Mouse (Mus musculus) adrenal gland, adult 8-10 months (tissue): ENCODE data around the gene Cacnb4. TPM values are rescaled to one million over a fixed set of nuclear protein-coding genes. Genes with fewer than 3 reads are reported as not detected.
A peak's percentile ranks its signal among the peaks of the same experiment; 100 is the strongest.

Experiments
- DNase-seq: peaks from one replicate; pipeline ENCODE4 v3.0.0; 2022
- total RNA-seq, 4 experiments: library from RNA; stranded (reverse); gene quantifications; 2 replicates each; pipeline ENCODE4 v1.2.4; 2022

Gene Cacnb4
- total RNA-seq, 4 experiments from 2014 or later = 0.17 to 1.5 (median 0.64) TPM

GRCm38 (mm10) chr2:52419295-52419694, 257.3 kb downstream of the Cacnb4 start:
- no peak for DNase-seq

- no peak for DNase-seq
Measured at GRCm38 (mm10) chr2:52412524-52413037, 264.1 kb downstream of the Cacnb4 start.

DNA sequence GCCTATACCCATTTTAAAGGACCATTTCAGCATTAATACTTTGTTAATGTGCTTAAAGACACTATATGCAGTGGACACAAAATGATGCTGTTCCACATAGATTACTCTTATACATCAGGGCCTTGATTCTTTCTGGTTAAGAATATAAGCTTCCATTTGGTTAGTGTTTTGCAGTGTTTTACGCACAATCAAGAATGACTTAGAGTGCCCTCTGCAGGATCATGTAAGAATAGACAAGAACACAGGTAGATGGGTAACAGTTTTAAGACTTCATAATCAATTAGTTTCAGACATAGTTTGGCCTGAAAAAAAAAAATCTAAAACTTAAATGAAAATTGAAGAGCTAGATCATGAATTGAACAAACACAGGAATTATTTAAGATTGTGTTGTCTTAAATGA, 270.2 kb downstream of the Cacnb4 start:
- DNase-seq = no peak

GRCm38 (mm10) chr2:52405238-52405637, 271.4 kb downstream of the Cacnb4 start:
- no peak for DNase-seq

GRCm38 (mm10) chr2:52394529-52394928, 282.1 kb downstream of the Cacnb4 start:
- no peak for DNase-seq

DNA sequence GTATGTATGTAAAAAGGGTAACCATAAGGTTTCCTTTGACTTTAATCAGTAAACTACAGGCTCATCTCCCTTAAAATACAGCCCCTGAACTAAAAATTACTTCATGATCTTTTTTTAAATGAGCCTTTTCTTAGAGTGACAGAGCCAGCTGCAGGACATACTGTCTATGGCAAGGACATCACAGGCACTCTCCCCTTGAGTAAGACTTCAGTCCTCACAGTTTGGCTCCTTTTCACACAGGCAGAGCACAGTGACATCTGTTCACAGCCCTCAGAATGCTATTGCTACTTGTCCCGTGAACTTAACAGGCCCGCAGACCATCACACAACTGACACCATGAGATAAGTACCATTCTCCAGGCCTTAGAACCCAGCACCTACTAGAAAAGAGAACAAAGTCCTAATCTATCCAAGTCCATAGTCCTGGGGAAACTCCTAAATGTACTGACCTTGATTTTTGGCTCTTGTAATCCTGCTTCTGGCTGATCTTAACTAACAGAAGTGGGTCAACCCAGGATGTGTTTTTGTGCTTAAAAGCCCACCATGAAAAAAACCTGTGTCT, 286.1 kb downstream of the Cacnb4 start:
- no peak for DNase-seq

GRCm38 (mm10) chr2:52389975-52390374, 286.7 kb downstream of the Cacnb4 start:
- DNase-seq = no peak

DNA sequence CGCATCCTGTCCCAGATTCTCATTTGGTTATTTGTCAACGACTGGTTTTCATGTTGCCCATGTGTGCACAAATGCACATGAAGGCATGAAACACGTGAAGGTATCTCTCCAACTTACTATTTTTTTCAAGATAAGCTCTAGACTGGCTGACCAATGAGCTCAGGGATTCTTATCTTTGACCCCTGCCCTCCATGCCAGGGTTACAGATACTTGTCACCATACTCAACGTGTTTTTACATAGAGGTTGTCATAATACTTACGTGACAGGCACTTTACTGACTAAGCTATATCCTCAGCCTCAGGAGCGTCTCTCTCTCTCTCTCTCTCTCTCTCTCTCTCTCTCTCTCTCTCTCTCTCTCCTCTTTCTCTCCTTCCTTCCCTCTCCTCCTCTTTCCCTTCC, 290.2 kb downstream of the Cacnb4 start:
- no peak for DNase-seq

DNA sequence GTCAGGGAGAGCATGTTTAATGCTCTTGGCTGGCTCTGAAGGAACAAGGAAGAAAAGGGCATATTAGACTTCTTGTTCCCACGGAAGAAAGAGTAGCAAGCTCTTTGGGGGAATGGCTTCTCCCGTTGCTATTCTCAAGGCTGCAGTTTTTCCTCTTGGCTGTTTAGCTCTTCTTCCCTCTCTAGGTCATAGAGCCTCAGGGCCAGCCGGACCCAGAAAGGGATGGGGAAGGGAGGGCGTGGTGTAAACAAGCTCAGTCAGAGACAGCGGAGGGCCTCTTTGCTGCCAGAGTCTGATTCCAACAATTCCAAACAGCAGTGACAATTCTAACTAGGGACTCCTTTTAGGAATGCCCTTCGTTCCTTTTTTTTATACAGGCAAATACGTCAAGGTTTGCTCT, 290.6 kb downstream of the Cacnb4 start:
- DNase-seq = peak; percentile 12

GRCm38 (mm10) chr2:52378848-52379261, 297.8 kb downstream of the Cacnb4 start:
- no peak for DNase-seq

DNA sequence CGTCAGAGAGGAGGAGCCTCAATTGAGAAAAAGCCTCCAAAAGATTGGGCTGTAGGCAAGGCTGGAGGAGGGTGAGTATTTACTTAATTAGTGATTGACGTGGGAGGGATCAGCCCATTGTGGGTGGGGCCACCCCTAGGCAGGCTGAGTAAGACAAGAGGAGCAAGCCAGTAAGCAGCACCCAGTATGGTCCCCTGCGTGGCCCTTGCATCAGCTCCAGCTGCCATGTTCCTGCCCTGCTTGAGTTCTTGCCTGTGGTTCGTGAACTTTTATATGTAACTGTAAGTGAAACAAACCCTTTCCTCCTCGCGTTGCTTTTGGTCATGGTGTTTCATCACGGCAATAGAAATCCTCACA, 298.2 kb downstream of the Cacnb4 start, which contains the start of gene Neb:
Gene Neb, minus strand, starts transcription at position 27 of the 357 bp plus-strand sequence.
- DNase-seq = peak; percentile 7

Other genes starting within 250 kb of the Cacnb4 start
- gene Stam2, start 65.5 kb upstream of the Cacnb4 start, total RNA-seq = 10 to 100 TPM; 38.5 to 44.8 (median 40.6) TPM
- gene Fmnl2, start 181.0 kb upstream of the Cacnb4 start, total RNA-seq = 10 to 100 TPM; 22.0 to 56.8 (median 34.7) TPM